Mouse (Mus musculus) spleen, adult 2 months (tissue): ENCODE measurements around the gene Fam234b.

Experiments used
- CTCF ChIP-seq: fragments of 200-500 bp; IDR thresholded peaks from 2 replicates; pipeline ENCODE4 v1.5.1; 2011; ENCODE audit warnings: mild to moderate bottlenecking, inconsistent platforms; ENCODE audit not compliant: insufficient read depth, insufficient read length, insufficient replicate concordance; ENCODE audit errors: extremely low read depth
- POLR2A ChIP-seq: fragments of 200-500 bp; IDR thresholded peaks from 2 replicates; pipeline ENCODE4 v1.6.1; 2011; ENCODE audit warnings: low read depth, low read length, inconsistent platforms

DNA sequence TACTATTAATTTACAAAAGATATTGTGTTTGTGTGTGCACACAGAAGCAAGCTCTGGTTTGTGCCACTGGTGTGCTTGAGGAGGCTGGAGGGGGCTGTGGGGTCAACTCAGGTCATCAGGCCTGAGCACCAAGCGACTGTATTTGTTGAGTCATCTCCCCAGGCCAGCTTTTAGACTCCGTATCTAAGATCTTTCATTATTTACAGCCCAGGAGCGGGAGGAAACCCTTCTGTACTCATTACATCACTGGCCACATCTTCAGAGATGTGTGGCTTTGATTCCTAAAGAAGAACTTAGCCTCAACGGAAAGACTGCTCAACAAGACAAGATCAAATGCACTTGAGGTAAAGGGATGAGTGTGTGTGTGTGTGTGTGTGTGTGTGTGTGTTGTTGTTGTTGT lies 9.1 kb upstream of the Fam234b start:
- no peak for TF ChIP-seq POLR2A
- TF ChIP-seq CTCF, result no peak
